Mouse (Mus musculus) MEL (cell line): ENCODE measurements at regions not wholly inside any gene's neighbourhood (a gene's known extent, or its start where the extent isn't known, plus 50 kb on each side); places are given as distances from the start of the nearest gene placed in this dataset.

Experiments used
- DNase-seq: peaks from one replicate; pipeline ENCODE4 v3.0.0; 2011; ENCODE audit warnings: low read depth, low spot score
- H3K27ac ChIP-seq: 2 replicates; pipeline ENCODE4 v1.5.1; 2012; ENCODE audit warnings: low read depth, mild to moderate bottlenecking, control low read depth, low read length, moderate library complexity; ENCODE audit not compliant: control insufficient read depth
- H3K27me3 ChIP-seq, 2 experiments: fragments of 150-350 bp in 1 of 2; sonication (generic) in 1 of 2; 2 replicates each; pipeline ENCODE4 v1.6.1; 2012; ENCODE audit warnings: low read length in 2 of 2, mild to moderate bottlenecking in 2 of 2, improper control_type of control experiment in 1 of 2, moderate library complexity in 1 of 2; ENCODE audit not compliant: insufficient read depth in 2 of 2, control insufficient read depth in 1 of 2
- H3K36me3 ChIP-seq, 2 experiments: 2 replicates each; pipeline ENCODE4 v1.6.1; 2012 to 2014; ENCODE audit warnings: low read length in 2 of 2, improper control_type of control experiment in 1 of 2, inconsistent platforms in 1 of 2, mild to moderate bottlenecking in 1 of 2; ENCODE audit not compliant: insufficient read depth in 2 of 2, control insufficient read depth in 1 of 2
- H3K4me1 ChIP-seq, 2 experiments: fragments of 150-350 bp in 1 of 2; sonication (generic) in 1 of 2; 2 replicates each; pipeline ENCODE4 v1.6.1; 2012; ENCODE audit warnings: low read length in 2 of 2, improper control_type of control experiment in 1 of 2, mild to moderate bottlenecking in 1 of 2; ENCODE audit not compliant: insufficient read depth in 2 of 2, control insufficient read depth in 1 of 2
- H3K4me3 ChIP-seq, 2 experiments: fragments of 150-350 bp in 1 of 2; sonication (generic) in 1 of 2; 2 replicates each; pipeline ENCODE4 v1.5.1; 2012; ENCODE audit warnings: low read depth in 2 of 2, low read length in 2 of 2, mild to moderate bottlenecking in 2 of 2, moderate library complexity in 2 of 2, control low read depth in 1 of 2, improper control_type of control experiment in 1 of 2; ENCODE audit not compliant: control insufficient read depth in 1 of 2, insufficient read depth in 1 of 2
- H3K79me2 ChIP-seq: 2 replicates; pipeline ENCODE4 v1.6.1; 2012; ENCODE audit warnings: mild to moderate bottlenecking, low read length, moderate library complexity; ENCODE audit not compliant: control insufficient read depth, poor library complexity, insufficient read depth
- H3K9ac ChIP-seq: 2 replicates; pipeline ENCODE4 v1.6.1; 2012; ENCODE audit warnings: low read depth, mild to moderate bottlenecking, control low read depth, low read length, moderate library complexity; ENCODE audit not compliant: control insufficient read depth, poor library complexity, severe bottlenecking
- H3K9me3 ChIP-seq: fragments of 150-350 bp; sonication (generic); replicated peaks from 2 replicates; pipeline ENCODE4 v1.6.1; 2012; ENCODE audit warnings: mild to moderate bottlenecking, low read length, improper control_type of control experiment, moderate library complexity; ENCODE audit not compliant: insufficient read depth
- ELF1 ChIP-seq: IDR thresholded peaks from 2 replicates; pipeline ENCODE4 v1.6.1; 2014; ENCODE audit warnings: low read depth, mild to moderate bottlenecking, inconsistent platforms, low read length, improper control_type of control experiment, moderate library complexity
- GABPA ChIP-seq: IDR thresholded peaks from 2 replicates; pipeline ENCODE4 v1.6.1; 2012; ENCODE audit warnings: low read depth, mild to moderate bottlenecking, inconsistent platforms, low read length, improper control_type of control experiment, moderate library complexity
- HCFC1 ChIP-seq: IDR thresholded peaks from 2 replicates; pipeline ENCODE4 v1.6.1; 2012; ENCODE audit warnings: low read depth, mild to moderate bottlenecking, inconsistent platforms, low read length, improper control_type of control experiment, moderate library complexity
- KAT2A ChIP-seq: conservative IDR thresholded peaks from 2 replicates; pipeline ENCODE4 v1.6.1; 2012; ENCODE audit warnings: low read depth, low read length, improper control_type of control experiment, inconsistent platforms
- MXI1 ChIP-seq: IDR thresholded peaks from 2 replicates; pipeline ENCODE4 v1.6.1; 2011; ENCODE audit warnings: mild to moderate bottlenecking, low read depth, low read length, improper control_type of control experiment
- SIN3A ChIP-seq: IDR thresholded peaks from 2 replicates; pipeline ENCODE4 v1.6.1; 2012; ENCODE audit warnings: low read length, improper control_type of control experiment, inconsistent platforms
- ZKSCAN1 ChIP-seq: IDR thresholded peaks from 2 replicates; pipeline ENCODE4 v1.6.1; 2012; ENCODE audit warnings: low read depth, mild to moderate bottlenecking, inconsistent platforms, low read length, improper control_type of control experiment, moderate library complexity

DNA sequence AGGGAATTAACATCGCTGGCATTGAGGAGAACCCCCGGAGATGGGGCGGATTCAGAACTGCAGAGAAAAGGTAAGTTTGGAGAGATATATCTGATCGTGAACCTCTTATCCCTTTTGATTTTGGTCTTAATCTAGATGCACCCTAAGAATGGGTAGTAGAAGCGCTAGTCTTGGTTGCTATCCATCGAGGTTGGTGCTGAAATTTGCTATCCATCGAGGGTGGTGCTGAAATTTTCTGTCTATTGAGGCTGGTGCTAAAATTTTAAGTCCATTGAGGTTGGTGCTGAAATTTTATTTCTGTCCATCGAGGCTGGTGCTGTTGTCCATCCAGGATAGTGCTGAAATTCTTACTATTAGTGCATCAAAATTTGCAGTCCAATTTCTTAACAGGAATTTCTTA lies 80.4 kb downstream of the Scgb1b3 start:
- H3K4me1 ChIP-seq: no peaks in the 10 kb centered on the region
- no peaks in the 10 kb centered on the region for H3K27me3 ChIP-seq
- DNase-seq: peak; percentile 35
- no peaks in the 10 kb centered on the region for H3K79me2 ChIP-seq
- H3K27ac ChIP-seq: no peak overlapping the region
- TF ChIP-seq HCFC1 (no peak), ELF1 (no peak), MXI1 (no peak), GABPA (no peak), SIN3A (no peak), KAT2A (no peak), ZKSCAN1 (no peak)
- no peak overlapping the region for H3K4me3 ChIP-seq
- H3K9me3 ChIP-seq: no peaks in the 10 kb centered on the region
- no peak overlapping the region for H3K9ac ChIP-seq
- no peaks in the 10 kb centered on the region for H3K36me3 ChIP-seq
